Mouse (Mus musculus) forebrain, embryonic 10.5 days (tissue): ENCODE measurements around the gene Rybp. TPM values are rescaled to one million over a fixed set of nuclear protein-coding genes. Genes with fewer than 3 reads are reported as not detected.

Source experiments
- DNase-seq: peaks from one replicate; pipeline ENCODE4 v3.0.0-alpha.2; 2017; ENCODE audit warnings: low spot score; ENCODE audit errors: extremely low spot score
- H3K27ac ChIP-seq: fragments of 300-500 bp; sonication (generic); 2 replicates; pipeline ENCODE4 v1.5.1; 2016; ENCODE audit warnings: mild to moderate bottlenecking
- H3K27me3 ChIP-seq: fragments of 300-500 bp; sonication (generic); 2 replicates; pipeline ENCODE4 v1.6.1; 2016; ENCODE audit warnings: mild to moderate bottlenecking; ENCODE audit not compliant: poor library complexity, severe bottlenecking
- H3K36me3 ChIP-seq: fragments of 300-500 bp; sonication (generic); replicated peaks from 2 replicates; pipeline ENCODE4 v1.6.1; 2016; ENCODE audit warnings: mild to moderate bottlenecking, moderate library complexity
- H3K4me1 ChIP-seq: fragments of 300-500 bp; sonication (generic); 2 replicates; pipeline ENCODE4 v1.6.1; 2016
- H3K4me3 ChIP-seq: fragments of 300-500 bp; sonication (generic); 2 replicates; pipeline ENCODE4 v1.5.1; 2016; ENCODE audit warnings: mild to moderate bottlenecking, moderate library complexity
- H3K9me3 ChIP-seq: fragments of 300-500 bp; sonication (generic); 2 replicates; pipeline ENCODE4 v1.6.1; 2016; ENCODE audit warnings: mild to moderate bottlenecking, moderate library complexity
- WGBS: fragments of 180-500 bp; shearing (Covaris S2); methylation state at CpG from one replicate; pipeline ENCODE4 v1.1.7; 2016; 5-methylcytosine and 5-hydroxymethylcytosine counted together
- polyA plus RNA-seq: library from polyadenylated mRNA; unstranded; fragments of >200 nt; fragmentation: Nextera tagmentation; extraction: Ambion mirVana; gene quantifications from 2 replicates; pipeline ENCODE4 v1.2.1, GENCODE M21; 2016

Gene Rybp
- polyA plus RNA-seq, 1 experiment from 2014 or later = 12.8 TPM

DNA sequence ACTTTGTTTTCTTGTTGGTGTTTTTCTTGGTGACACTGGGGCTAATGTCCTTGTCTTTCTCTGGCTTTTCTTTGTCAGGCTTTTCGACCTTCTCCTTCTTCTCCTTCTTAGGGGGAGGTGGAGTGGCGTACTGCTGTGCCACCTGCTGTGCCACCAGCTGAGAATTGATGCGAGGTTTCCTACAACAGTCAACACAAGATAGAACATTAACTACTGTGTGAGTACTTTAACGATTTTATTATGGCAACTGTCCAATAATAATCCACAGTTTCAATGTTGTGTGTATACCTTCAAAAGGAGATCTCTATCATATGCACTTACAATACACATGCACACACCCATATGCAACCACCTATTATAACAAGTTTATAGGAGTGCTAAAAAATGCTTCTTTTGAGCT is 54.2 kb downstream of the Rybp start:
- H3K36me3 ChIP-seq = peaks cover 16% of the 10 kb centered on the region
- no peaks in the 10 kb centered on the region for H3K9me3 ChIP-seq
- DNase-seq = no peak
- 59% methylated on average over 4 of the region's 4 CpGs for WGBS
- H3K27ac ChIP-seq = no peak overlapping the region
- H3K4me3 ChIP-seq = no peak overlapping the region
- peaks cover 28% of the 10 kb centered on the region for H3K4me1 ChIP-seq
- no peaks in the 10 kb centered on the region for H3K27me3 ChIP-seq

GRCm38 (mm10) chr6:100226204-100226603 is 61.1 kb downstream of the Rybp start:
- Histone ChIP-seq H3K27me3 (no peaks in the 10 kb centered on the region), H3K9me3 (no peaks in the 10 kb centered on the region), H3K27ac (no peak overlapping the region), H3K4me3 (no peak overlapping the region), H3K4me1 (peaks cover 10% of the 10 kb centered on the region), H3K36me3 (peaks cover 14% of the 10 kb centered on the region)
- DNase-seq = no peak
- WGBS = 89% methylated on average over 2 of the region's 2 CpGs

- Histone ChIP-seq H3K36me3 (peaks cover 10% of the 10 kb centered on the region), H3K9me3 (no peaks in the 10 kb centered on the region), H3K4me1 (peaks cover 27% of the 10 kb centered on the region), H3K27me3 (peaks cover 5% of the 10 kb centered on the region; the same call in 1 of the 2 replicates), H3K27ac (no peak overlapping the region), H3K4me3 (no peak overlapping the region)
- 94% methylated on average over 6 of the region's 6 CpGs for WGBS
- no peak for DNase-seq
Measured at GRCm38 (mm10) chr6:100223932-100224331, 63.4 kb downstream of the Rybp start.

DNA sequence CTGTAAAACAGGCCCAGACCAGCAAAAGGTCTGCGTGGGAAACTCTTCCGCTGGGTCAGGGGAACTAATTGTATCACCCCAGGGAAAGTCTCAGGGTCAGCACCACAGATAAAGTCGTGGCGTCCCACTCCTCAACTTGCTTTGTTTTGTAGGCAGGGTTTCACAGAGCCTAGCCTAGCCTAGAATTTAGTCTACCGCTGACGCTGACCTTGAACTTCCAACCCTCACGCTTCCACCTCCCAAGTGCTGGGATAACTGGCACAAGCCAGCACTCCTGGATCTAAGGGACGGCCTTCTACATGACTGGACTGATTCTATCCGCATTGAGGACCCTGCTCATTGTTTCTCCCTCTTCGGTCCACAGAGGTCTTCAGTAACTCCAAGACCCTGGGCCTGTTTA is 63.9 kb downstream of the Rybp start:
- H3K36me3 ChIP-seq = peaks cover 10% of the 10 kb centered on the region
- DNase-seq = no peak
- WGBS = 89% methylated on average over 10 of the region's 10 CpGs
- no peak overlapping the region for H3K27ac ChIP-seq
- H3K4me3 ChIP-seq = no peak overlapping the region
- H3K9me3 ChIP-seq = no peaks in the 10 kb centered on the region
- H3K4me1 ChIP-seq = peaks cover 32% of the 10 kb centered on the region
- H3K27me3 ChIP-seq = peaks cover 10% of the 10 kb centered on the region; the same call in 1 of the 2 replicates

GRCm38 (mm10) chr6:100222927-100223326 is 64.4 kb downstream of the Rybp start:
- H3K36me3 ChIP-seq = peaks cover 6% of the 10 kb centered on the region
- no peak for DNase-seq
- peaks cover 11% of the 10 kb centered on the region; the same call in 1 of the 2 replicates for H3K27me3 ChIP-seq
- peaks cover 36% of the 10 kb centered on the region for H3K4me1 ChIP-seq
- H3K9me3 ChIP-seq = no peaks in the 10 kb centered on the region
- 80% methylated on average over 5 of the region's 5 CpGs for WGBS
- no peak overlapping the region for H3K4me3 ChIP-seq
- no peak overlapping the region for H3K27ac ChIP-seq

DNA sequence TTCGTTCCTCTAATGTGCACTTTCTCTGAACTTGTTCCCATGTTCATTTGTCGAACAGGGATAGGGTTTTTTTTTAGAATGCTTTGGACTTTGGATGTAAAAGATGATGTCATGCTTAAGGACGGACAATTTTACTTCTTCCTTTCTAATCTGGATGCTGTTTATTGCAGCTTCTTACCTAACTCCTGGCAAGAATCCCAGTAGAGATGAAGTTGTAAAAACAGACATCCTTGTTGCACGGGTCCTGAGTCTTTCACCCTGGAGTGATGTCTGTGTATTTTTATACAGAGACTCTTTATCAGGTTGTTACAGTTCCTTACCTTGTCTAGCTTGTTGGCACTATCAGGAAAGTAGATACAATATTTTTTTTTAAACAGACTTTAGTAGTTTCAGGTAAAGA is 65.5 kb downstream of the Rybp start:
- Histone ChIP-seq H3K4me1 (peaks cover 32% of the 10 kb centered on the region), H3K9me3 (no peaks in the 10 kb centered on the region), H3K27me3 (peaks cover 16% of the 10 kb centered on the region), H3K36me3 (no peaks in the 10 kb centered on the region), H3K27ac (no peak overlapping the region), H3K4me3 (no peak overlapping the region)
- WGBS = 93% methylated on average over 4 of the region's 4 CpGs
- DNase-seq = no peak

DNA sequence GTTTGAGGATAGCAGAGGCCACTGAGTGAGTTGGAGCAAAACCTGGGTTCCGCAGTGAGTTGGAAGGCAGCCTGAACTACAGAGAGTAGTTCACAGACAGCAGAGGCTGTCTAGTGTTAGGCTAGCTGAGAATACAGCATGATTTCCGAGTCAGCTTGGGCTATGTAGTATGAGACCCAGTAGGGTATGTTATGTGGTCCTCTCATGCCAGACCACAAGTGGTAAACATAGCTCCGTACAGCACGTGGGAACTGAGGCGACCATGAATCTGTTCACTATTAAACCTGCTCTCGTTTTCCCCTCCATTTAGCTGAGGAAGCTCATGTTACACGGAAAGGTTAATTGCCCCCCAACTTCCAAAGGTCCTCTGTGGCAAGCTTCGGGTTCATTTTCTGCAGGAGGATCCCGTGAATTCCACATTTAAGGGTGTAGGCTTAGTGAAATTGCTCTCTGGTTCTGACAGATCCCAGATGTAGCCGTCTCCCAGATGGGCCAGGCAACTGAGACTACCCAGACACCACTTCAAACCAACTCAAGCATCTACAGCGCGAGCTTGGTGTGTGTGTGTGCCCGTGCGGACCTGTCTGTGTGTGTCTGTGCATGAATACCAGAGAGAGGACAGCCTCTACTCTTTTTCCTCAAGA is 66.2 kb downstream of the Rybp start:
- Histone ChIP-seq H3K36me3 (no peaks in the 10 kb centered on the region), H3K27me3 (peaks cover 24% of the 10 kb centered on the region), H3K4me1 (peaks cover 37% of the 10 kb centered on the region), H3K27ac (no peak overlapping the region), H3K9me3 (no peaks in the 10 kb centered on the region), H3K4me3 (no peak overlapping the region)
- DNase-seq = no peak
- 79% methylated on average over 14 of the region's 14 CpGs for WGBS

- Histone ChIP-seq H3K36me3 (no peaks in the 10 kb centered on the region), H3K9me3 (no peaks in the 10 kb centered on the region), H3K27ac (no peak overlapping the region), H3K4me1 (peaks cover 47% of the 10 kb centered on the region), H3K4me3 (no peak overlapping the region), H3K27me3 (peaks cover 33% of the 10 kb centered on the region)
- WGBS = 81% methylated on average over 3 of the region's 3 CpGs
- no peak for DNase-seq
Measured at GRCm38 (mm10) chr6:100219971-100220370, 67.3 kb downstream of the Rybp start.

- WGBS = 51% methylated on average over 13 of the region's 13 CpGs
- DNase-seq = peak; percentile 65
- peaks cover 46% of the 10 kb centered on the region for H3K27me3 ChIP-seq
Measured at GRCm38 (mm10) chr6:100218541-100219341, 68.5 kb downstream of the Rybp start.

DNA sequence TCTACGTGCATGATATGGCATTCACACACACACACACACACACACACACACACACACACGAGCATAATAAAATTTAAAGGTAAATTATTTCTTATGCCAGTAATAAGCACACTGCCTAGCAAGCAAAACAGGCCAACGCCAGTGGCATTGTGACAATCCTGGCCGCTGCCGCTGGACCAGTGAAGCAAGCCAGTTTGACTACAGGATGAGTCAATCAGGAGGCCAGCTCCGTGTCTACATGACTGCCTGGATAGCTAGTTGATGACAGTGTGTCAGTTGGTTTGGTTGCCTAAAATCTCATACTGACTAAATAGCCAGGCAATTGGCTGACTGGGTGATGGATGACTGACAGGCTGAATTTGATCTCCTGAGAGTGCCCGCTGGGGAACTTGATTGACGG is 69.8 kb downstream of the Rybp start:
- H3K4me3 ChIP-seq = no peak overlapping the region
- H3K4me1 ChIP-seq = peaks cover 71% of the 10 kb centered on the region
- no peaks in the 10 kb centered on the region for H3K36me3 ChIP-seq
- H3K9me3 ChIP-seq = no peaks in the 10 kb centered on the region
- no peak for DNase-seq
- peaks cover 58% of the 10 kb centered on the region for H3K27me3 ChIP-seq
- no peak overlapping the region for H3K27ac ChIP-seq
- 91% methylated on average over 8 of the region's 8 CpGs for WGBS

More at GRCm38 (mm10) chr6:100218541-100219341, 68.5 kb downstream of the Rybp start:
- H3K9me3 ChIP-seq = no peaks in the 10 kb centered on the region
- H3K36me3 ChIP-seq = no peaks in the 10 kb centered on the region
- H3K4me3 ChIP-seq = no peak overlapping the region
- H3K4me1 ChIP-seq = peaks cover 59% of the 10 kb centered on the region
- H3K27ac ChIP-seq = peak overlapping the region; percentile 56; the same call in 1 of the 2 replicates

DNA sequence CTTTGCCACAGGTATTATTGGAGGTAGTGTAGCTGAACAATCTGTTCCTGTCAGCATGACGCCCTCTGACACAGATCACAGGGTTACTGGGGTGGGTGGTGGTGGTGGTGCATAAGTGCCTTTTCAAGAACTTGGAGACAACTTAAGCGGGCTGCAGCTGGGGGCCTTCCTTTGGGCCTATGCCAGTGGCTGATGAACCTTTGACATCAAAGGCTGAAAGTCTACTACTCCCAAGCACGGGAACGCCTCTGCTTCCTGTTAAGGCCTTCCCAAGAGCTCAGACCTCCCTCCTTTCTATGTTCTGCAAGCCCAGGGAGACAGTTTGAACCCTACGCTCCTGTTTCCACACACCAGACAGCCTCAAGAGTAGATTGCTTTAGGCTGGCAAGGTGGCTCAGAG is 70.3 kb downstream of the Rybp start:
- peaks cover 75% of the 10 kb centered on the region for H3K4me1 ChIP-seq
- no peak for DNase-seq

GRCm38 (mm10) chr6:100215809-100216208 is 71.5 kb downstream of the Rybp start:
- no peak overlapping the region for H3K27ac ChIP-seq
- WGBS = 76% methylated on average over 6 of the region's 6 CpGs
- H3K9me3 ChIP-seq = no peaks in the 10 kb centered on the region
- no peaks in the 10 kb centered on the region for H3K36me3 ChIP-seq
- peaks cover 67% of the 10 kb centered on the region for H3K4me1 ChIP-seq
- no peak for DNase-seq
- no peak overlapping the region for H3K4me3 ChIP-seq
- H3K27me3 ChIP-seq = peaks cover 73% of the 10 kb centered on the region

More for the DNA sequence above, 70.3 kb downstream of the Rybp start:
- no peaks in the 10 kb centered on the region for H3K9me3 ChIP-seq
- H3K27ac ChIP-seq = no peak overlapping the region
- H3K27me3 ChIP-seq = peaks cover 63% of the 10 kb centered on the region
- no peak overlapping the region for H3K4me3 ChIP-seq
- 84% methylated on average over 5 of the region's 5 CpGs for WGBS
- no peaks in the 10 kb centered on the region for H3K36me3 ChIP-seq
